Mouse (Mus musculus) lung, embryonic 14.5 days (tissue): ENCODE measurements around the gene Tnip1. TPM values are rescaled to one million over a fixed set of nuclear protein-coding genes. Genes with fewer than 3 reads are reported as not detected.

Experiments used
- ATAC-seq: fragments of 200-750 bp; cut with Nextera tagmentation; 2 replicates; pipeline ENCODE4 v1.8.0; 2017; ENCODE audit warnings: mild to moderate bottlenecking, moderate TSS enrichment, moderate library complexity; ENCODE audit not compliant: insufficient read depth
- DNase-seq: peaks from one replicate; pipeline ENCODE4 v3.0.0-alpha.2; 2015
- H3K27ac ChIP-seq: fragments of 300-500 bp; sonication (generic); 2 replicates; pipeline ENCODE4 v1.5.1; 2014; ENCODE audit warnings: low read depth, mild to moderate bottlenecking, moderate library complexity
- H3K27me3 ChIP-seq: fragments of 300-500 bp; sonication (generic); 2 replicates; pipeline ENCODE4 v1.6.1; 2014; ENCODE audit warnings: low read length, control low read depth; ENCODE audit not compliant: insufficient read depth
- H3K36me3 ChIP-seq: fragments of 300-500 bp; sonication (generic); 2 replicates; pipeline ENCODE4 v1.6.1; 2014; ENCODE audit warnings: control low read depth; ENCODE audit not compliant: insufficient read depth
- H3K4me1 ChIP-seq: fragments of 300-500 bp; sonication (generic); 2 replicates; pipeline ENCODE4 v1.6.1; 2014; ENCODE audit warnings: antibody characterized with exemption, control low read depth; ENCODE audit not compliant: insufficient read depth
- H3K4me2 ChIP-seq: fragments of 300-500 bp; sonication (generic); 2 replicates; pipeline ENCODE4 v1.6.1; 2014; ENCODE audit warnings: mild to moderate bottlenecking
- H3K4me3 ChIP-seq: fragments of 300-500 bp; sonication (generic); 2 replicates; pipeline ENCODE4 v1.5.1; 2014; ENCODE audit warnings: low read depth, low read length
- H3K9ac ChIP-seq: fragments of 300-500 bp; sonication (generic); 2 replicates; pipeline ENCODE4 v1.6.1; 2014
- H3K9me3 ChIP-seq: fragments of 300-500 bp; sonication (generic); 2 replicates; pipeline ENCODE4 v1.6.1; 2016; ENCODE audit warnings: low read depth, low read length, control low read depth
- CTCF ChIP-seq: IDR thresholded peaks from 2 replicates; pipeline ENCODE4 v1.5.1; 2016; ENCODE audit warnings: antibody characterized with exemption, low read depth
- WGBS: fragments of 180-500 bp; shearing (Covaris S2); extraction: QIAGEN DNeasy Blood & Tissue Kit; methylation state at CpG from one replicate; pipeline ENCODE4 v1.1.7; 2014; 5-methylcytosine and 5-hydroxymethylcytosine counted together
- polyA plus RNA-seq: library from polyadenylated mRNA; unstranded; fragments of >200 nt; fragmentation: Nextera tagmentation; extraction: Ambion mirVana; gene quantifications from 2 replicates; pipeline ENCODE4 v1.2.1, GENCODE M21; 2014

Gene Tnip1
- polyA plus RNA-seq, 1 experiment from 2014 or later = 14.3 TPM

DNA sequence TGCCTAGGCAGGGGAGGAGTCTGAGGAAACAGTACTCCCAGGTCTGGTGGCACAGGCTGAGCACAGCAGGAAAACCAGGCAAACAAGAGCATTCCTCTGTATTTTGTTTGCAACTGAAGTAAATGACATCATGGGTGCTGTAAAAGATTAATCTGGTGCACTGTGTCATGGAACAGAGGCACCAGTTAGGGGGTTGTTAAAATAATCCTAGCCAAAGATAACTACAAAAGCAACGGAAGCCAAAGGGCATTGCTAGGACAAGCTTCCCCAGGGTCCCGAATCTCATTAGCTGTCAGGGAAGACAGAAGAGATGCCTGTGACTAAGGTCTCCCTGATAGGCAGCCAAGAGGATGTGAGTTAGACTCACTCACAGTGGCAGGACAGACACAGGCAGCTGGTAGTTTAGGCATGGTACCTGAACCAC is 81.7 kb downstream of the Tnip1 start:
- no peak overlapping the region for H3K4me2 ChIP-seq
- DNase-seq = peak; percentile 42
- H3K9ac ChIP-seq = no peak overlapping the region
- no peaks in the 10 kb centered on the region for H3K36me3 ChIP-seq
- H3K9me3 ChIP-seq = no peaks in the 10 kb centered on the region
- H3K27me3 ChIP-seq = no peaks in the 10 kb centered on the region
- TF ChIP-seq CTCF = no peak
- H3K4me1 ChIP-seq = no peaks in the 10 kb centered on the region; the same call in 1 of the 2 replicates
- H3K4me3 ChIP-seq = no peak overlapping the region
- peak overlapping the region; percentile 6; the same call in 1 of the 2 replicates for H3K27ac ChIP-seq
- 6% methylated on average over 2 of the region's 2 CpGs for WGBS
- ATAC-seq = no peak

DNA sequence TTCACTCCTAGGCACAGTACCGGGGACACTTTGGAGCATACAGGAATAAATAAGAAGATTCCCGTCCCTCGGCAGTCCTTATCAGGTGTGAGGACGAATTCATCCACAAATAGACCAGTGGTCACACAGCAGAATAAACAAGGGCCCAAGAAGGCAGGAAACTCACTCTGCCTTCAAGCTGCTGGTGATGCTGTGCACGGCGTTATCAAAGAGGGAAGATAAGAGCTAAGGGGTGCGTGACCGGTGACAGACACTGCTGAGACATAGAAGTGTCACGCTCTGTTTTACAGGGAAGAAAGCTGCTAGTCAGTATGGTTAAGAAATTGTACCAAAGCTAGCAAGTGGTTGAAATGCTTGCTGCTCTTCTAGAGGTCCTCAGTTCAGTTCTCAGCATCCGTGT is 82.8 kb downstream of the Tnip1 start:
- Histone ChIP-seq H3K36me3 (no peaks in the 10 kb centered on the region), H3K27ac (no peak overlapping the region), H3K4me2 (no peak overlapping the region), H3K9ac (no peak overlapping the region), H3K27me3 (no peaks in the 10 kb centered on the region), H3K4me3 (no peak overlapping the region), H3K4me1 (no peaks in the 10 kb centered on the region; the same call in 1 of the 2 replicates), H3K9me3 (no peaks in the 10 kb centered on the region)
- no peak for TF ChIP-seq CTCF
- WGBS = 24% methylated on average over 10 of the region's 10 CpGs
- DNase-seq = peak; percentile 9
- peak; percentile 31; the same call in 1 of the 2 replicates for ATAC-seq

DNA sequence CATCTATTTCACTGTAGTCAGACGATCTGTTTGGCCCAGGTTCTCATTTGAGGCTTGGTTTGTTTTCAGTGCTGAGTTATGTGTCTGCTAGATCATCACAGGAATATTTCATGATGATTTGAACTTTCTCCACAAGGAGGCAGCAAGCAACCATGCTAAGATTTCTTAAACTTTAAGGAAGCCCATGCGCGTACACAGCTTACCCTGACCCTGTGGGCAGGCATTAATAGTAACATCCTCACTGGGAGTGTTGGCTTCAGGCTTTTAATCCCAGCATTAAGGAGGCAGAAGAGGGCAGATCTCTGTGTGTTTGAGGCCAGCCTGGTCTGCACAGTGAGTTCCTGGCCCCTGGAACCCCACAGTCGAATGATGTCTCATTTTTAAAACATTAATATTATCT is 83.3 kb downstream of the Tnip1 start:
- Histone ChIP-seq H3K9me3 (no peaks in the 10 kb centered on the region), H3K27me3 (no peaks in the 10 kb centered on the region), H3K9ac (no peak overlapping the region), H3K27ac (no peak overlapping the region), H3K4me1 (no peaks in the 10 kb centered on the region; the same call in 1 of the 2 replicates), H3K36me3 (peaks cover under 1% of the 10 kb centered on the region; the same call in 1 of the 2 replicates), H3K4me3 (no peak overlapping the region), H3K4me2 (no peak overlapping the region)
- peak; percentile 94 for DNase-seq
- peak; percentile 79 for ATAC-seq
- peak; percentile 86 for TF ChIP-seq CTCF
- 17% methylated on average over 4 of the region's 4 CpGs for WGBS

DNA sequence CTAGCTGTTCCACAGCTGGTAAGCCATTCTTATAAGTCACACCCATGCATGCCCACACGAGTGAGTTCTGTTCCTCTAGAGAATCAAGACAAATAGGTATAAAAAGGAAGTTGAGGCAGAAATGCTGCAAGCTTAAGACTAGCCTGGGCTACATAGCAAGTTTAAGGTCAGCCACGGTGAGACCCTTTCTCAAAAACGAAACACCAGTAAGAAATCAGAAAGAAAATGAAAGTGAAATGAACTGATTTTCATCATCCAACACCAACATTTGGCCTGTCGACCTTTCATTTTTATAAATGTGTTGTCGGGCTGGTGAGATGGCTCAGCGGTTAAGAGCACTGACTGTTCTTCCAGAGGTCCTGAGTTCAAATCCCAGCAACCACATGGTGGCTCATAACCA is 83.8 kb downstream of the Tnip1 start:
- ATAC-seq = no peak
- no peaks in the 10 kb centered on the region; the same call in 1 of the 2 replicates for H3K4me1 ChIP-seq
- WGBS = 69% methylated on average over 6 of the region's 6 CpGs
- no peak overlapping the region for H3K27ac ChIP-seq
- DNase-seq = no peak
- H3K9me3 ChIP-seq = no peaks in the 10 kb centered on the region
- H3K27me3 ChIP-seq = no peaks in the 10 kb centered on the region
- no peak overlapping the region for H3K4me3 ChIP-seq
- H3K36me3 ChIP-seq = peaks cover 6% of the 10 kb centered on the region; the same call in 1 of the 2 replicates
- H3K9ac ChIP-seq = no peak overlapping the region
- H3K4me2 ChIP-seq = no peak overlapping the region
- no peak for TF ChIP-seq CTCF

DNA sequence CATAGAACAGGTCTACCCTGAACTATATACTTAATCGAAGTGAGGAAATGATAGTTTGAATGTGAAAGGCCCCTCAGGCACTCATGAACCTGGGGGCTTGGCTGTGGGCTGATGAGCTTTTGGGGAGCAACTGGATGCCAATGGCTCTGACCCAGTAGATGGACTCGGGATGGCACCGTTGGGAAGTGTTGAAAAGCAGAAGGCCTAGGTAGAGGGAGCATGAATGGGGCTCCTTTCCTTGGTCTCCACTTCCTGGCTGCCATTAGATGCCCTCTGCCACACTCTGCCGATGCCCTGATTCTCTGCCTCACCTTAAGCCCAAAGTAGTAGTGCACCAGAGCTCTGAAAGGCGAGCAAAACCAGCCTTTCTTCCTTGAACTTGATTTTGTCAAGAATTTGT is 86.7 kb downstream of the Tnip1 start:
- Histone ChIP-seq H3K4me3 (no peak overlapping the region), H3K9ac (no peak overlapping the region), H3K27ac (no peak overlapping the region), H3K9me3 (no peaks in the 10 kb centered on the region), H3K4me1 (no peaks in the 10 kb centered on the region), H3K27me3 (no peaks in the 10 kb centered on the region), H3K4me2 (no peak overlapping the region), H3K36me3 (peaks cover 35% of the 10 kb centered on the region)
- WGBS = 84% methylated on average over 5 of the region's 5 CpGs
- no peak for TF ChIP-seq CTCF
- DNase-seq (no peak), ATAC-seq (no peak)

DNA sequence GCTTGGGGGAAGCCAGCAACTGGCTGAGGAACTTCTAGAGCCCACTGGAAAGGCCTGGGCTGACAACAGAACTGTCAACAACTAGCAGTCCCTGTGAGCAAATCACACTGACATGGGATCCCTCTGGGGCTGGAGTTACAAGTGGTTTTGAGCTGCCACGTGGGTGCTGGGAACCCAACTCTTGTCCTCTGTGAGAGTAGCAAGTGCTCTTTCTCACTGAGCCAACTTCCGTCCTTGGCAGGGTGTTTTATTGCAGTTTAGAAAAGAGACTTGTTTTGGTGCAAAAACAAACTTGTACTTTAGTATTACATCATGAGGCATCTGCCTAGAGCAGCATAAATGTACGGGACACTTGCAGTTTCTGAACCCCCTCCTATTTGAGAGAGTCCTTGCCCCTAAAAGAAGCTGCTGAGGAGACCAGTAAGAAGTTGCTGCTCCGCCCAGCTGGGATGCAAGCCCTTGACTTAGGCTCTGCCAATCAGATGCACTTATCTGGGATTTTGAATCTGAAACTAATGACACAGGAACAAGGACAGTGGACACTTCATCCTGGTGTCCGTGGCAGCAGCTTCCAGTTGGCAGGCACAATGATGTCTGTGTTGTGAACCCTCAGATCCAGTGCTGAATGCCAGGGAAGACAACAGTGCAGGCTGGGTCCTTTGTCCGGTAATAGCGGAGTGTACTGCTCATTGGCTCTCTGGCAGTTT is 90.7 kb downstream of the Tnip1 start:
- peaks cover 55% of the 10 kb centered on the region for H3K36me3 ChIP-seq
- DNase-seq = no peak
- H3K4me3 ChIP-seq = no peak overlapping the region
- H3K27ac ChIP-seq = no peak overlapping the region
- H3K9me3 ChIP-seq = no peaks in the 10 kb centered on the region
- WGBS = 78% methylated on average over 7 of the region's 7 CpGs
- H3K27me3 ChIP-seq = no peaks in the 10 kb centered on the region
- no peak overlapping the region for H3K9ac ChIP-seq
- TF ChIP-seq CTCF = no peak
- no peak for ATAC-seq
- no peak overlapping the region for H3K4me2 ChIP-seq
- 0 out of 2 replicates have a peak, but pooled peaks cover 7% of the 10 kb centered on the region for H3K4me1 ChIP-seq

DNA sequence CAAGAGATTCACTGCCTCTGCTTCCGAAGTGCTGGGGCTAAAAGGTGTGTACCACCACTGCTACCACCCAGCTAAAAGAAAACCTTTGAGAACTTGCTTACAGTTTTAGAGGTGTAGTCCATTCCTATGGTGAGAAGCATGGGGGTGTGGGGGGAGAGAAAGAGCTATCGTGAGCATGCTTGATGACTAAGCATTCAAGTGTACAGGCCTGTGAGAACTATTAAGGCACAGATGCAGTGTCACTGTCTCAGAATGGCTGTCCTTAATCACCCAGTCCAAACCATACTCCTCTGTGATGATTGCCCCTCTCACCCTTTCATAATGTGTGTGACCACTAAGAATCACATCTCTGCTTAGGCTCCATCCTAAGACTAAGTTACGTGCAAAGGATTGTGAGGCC is 93.4 kb downstream of the Tnip1 start:
- no peak overlapping the region for H3K9ac ChIP-seq
- WGBS = 80% methylated on average over 3 of the region's 3 CpGs
- peaks cover 53% of the 10 kb centered on the region for H3K36me3 ChIP-seq
- no peak overlapping the region for H3K4me2 ChIP-seq
- DNase-seq (no peak), ATAC-seq (no peak)
- no peak overlapping the region for H3K27ac ChIP-seq
- no peaks in the 10 kb centered on the region for H3K27me3 ChIP-seq
- 0 out of 2 replicates have a peak, but pooled peaks cover 7% of the 10 kb centered on the region for H3K4me1 ChIP-seq
- no peak for TF ChIP-seq CTCF
- no peak overlapping the region for H3K4me3 ChIP-seq
- H3K9me3 ChIP-seq = no peaks in the 10 kb centered on the region
